Mouse (Mus musculus) adrenal gland, adult 2 months (tissue): ENCODE measurements around the gene Heatr9. TPM values are rescaled to one million over a fixed set of nuclear protein-coding genes. Genes with fewer than 3 reads are reported as not detected.
A peak's percentile ranks its signal among the peaks of the same experiment; 100 is the strongest.

ENCODE experiments used
- DNase-seq: peaks from one replicate; pipeline ENCODE4 v3.0.0; 2021
- polyA plus RNA-seq: library from polyadenylated mRNA; depleted of rRNA; stranded (reverse); fragments of >200 nt; gene quantifications from 2 replicates; pipeline ENCODE4 v1.2.3, GENCODE M21; 2012; rRNA removed
- total RNA-seq, 2 experiments: library from RNA; stranded (reverse); gene quantifications; 2 replicates each; pipeline ENCODE4 v1.2.3; 2021

Gene Heatr9
- total and polyA plus RNA-seq, 3 experiments = not detected

DNA sequence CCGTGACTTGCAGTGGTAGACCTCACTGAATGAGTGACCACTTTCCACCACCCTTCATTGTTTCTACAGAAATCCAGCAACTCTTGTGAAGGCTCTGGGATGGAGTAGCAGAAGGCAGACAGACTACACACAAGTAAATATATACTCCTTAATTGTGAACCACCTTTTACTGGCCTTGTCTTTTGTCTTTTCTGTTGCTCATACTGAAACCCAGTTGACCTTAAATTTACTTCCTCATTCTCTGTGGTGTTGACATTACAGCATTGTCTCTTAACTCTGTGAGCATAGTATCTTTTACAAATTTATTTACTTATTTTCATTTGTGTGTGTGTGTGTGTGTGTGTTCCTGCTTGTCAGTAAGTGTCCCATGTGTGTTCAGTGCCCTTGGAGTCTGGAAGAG, 11.2 kb upstream of the Heatr9 start:
- no peak for DNase-seq

DNA sequence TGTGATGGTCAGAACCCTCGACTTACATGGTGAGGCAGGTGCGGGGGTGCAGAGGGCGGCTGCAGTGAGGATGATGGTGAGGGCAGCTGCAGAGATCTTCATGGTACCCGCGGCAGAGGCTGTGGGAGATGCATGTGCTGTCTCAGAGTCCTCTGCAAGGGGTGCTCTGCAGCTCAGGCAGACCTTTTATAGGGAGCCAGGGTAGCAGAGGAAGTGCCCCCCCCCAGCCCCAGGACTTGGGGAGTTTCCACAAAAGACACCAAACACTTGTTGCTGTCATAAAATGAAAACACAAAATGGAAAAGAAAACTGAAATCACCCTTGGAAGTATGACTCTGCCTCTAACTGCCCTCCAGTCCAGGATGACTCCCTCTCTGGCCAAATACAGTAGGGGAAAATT, 8.4 kb upstream of the Heatr9 start, which contains the start of gene Ccl5:
Gene Ccl5 (minus strand): TSS at position 159 of the 400 bp plus-strand sequence.
- DNase-seq = no peak

DNA sequence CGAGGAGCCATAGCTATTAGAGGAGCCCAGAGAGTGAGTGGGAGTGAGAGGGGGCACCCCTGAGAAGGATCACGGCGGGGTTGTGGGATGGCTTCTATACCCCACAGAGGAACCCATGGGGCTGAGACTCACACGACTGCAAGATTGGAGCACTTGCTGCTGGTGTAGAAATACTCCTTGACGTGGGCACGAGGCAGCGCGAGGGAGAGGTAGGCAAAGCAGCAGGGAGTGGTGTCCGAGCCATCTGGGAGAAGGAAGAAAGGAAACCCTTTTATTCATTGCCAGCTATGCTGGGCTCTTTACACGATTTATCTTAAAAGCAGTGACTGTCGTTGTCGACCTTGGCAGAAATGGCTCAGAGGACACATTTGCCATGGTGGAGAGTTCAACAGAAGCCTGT, 7.0 kb upstream of the Heatr9 start:
- DNase-seq = peak; percentile 40

DNA sequence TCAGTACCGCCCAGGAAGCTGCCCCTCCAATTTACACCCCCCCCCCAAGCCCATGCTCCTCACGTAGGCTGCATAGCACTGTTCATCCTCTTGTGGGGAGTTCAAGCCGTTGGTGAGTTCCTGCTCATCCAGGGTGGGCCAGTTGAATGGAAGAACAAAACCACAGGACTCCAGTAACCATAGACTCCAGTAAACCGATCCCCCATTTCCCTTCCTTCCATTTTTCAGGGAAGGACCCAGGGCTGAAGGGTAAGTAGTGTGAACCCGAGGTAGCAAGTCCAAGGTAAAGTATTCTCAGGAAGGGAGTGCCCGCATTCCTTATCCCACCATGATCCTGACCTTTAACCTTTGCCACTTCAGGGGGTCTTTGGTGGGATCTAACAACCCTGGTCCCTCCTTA, 3.6 kb downstream of the Heatr9 start:
- no peak for DNase-seq

DNA sequence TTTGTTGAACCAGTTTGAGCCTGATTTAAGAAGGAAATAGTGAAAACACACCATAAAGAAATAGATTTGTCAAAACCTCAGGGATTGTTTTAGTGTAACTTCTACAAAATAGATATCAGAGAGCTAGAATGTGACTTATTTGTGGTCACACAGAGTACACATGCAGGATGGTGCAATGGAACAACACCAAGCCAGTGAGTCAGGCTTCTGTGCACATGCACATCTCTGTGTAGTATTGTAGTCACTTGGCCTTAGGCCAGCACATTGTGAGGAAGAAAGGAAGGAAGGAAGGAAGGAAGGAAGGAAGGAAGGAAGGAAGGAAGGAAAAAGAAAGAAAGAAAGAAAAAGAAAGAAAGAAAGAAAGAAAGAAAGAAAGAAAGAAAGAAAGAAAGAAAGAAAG, 4.8 kb downstream of the Heatr9 start:
- DNase-seq = no peak

DNA sequence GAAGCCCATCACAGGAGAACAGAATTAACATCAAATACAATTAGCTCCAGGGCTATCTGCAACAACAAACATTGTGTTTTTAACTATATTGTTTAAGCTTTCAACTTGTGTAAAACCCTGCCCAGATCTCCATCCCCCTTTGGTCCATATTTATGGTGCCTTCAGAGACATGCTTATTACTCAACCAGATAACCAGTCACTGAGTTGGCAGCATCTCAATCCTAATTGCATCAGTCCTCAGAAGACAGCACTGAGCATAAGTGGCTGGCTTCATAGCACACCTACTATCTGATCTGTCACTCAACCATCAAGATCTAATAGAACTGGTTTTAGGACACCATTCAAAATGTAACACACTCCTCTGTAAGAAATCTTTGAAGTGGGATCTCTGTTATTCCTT, 12.5 kb downstream of the Heatr9 start:
- peak; percentile 15 for DNase-seq

DNA sequence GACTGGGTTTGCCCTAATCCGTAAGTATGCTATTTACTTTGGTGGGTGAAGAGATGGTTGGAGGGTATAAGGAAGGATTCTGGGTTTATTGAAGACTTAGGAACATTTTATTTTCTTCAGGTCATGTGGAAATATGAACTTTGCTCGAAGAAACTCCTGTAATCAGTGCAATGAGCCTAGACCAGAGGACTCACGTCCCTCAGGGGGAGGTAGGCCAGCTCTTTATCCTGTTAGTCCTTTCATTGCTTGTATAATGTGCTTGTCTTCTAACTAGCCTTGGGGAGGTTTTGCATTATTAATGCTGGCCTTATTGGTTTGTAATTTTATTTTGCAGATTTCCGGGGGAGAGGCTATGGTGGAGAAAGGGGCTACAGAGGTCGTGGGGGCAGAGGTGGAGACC, 17.7 kb downstream of the Heatr9 start:
- DNase-seq = no peak

DNA sequence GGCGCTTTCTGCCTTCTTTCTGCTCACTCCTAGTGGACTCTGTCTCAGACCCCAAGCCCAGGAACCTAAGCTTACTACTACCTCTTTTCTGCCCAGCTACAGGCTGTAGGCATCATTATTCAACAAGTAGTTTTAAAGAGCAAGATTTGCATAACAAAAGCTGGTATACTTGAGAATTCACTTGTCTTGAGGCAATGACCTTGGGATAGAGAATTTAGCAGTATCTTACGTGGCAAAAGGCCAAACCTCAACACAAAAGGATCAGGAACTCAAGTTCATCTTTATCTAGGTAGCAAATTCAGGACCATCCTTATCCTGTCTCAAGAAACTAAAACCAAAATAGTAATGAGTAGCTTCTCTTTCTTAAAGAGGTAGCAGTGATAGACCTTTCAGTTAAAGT, 26.4 kb downstream of the Heatr9 start:
- no peak for DNase-seq

DNA sequence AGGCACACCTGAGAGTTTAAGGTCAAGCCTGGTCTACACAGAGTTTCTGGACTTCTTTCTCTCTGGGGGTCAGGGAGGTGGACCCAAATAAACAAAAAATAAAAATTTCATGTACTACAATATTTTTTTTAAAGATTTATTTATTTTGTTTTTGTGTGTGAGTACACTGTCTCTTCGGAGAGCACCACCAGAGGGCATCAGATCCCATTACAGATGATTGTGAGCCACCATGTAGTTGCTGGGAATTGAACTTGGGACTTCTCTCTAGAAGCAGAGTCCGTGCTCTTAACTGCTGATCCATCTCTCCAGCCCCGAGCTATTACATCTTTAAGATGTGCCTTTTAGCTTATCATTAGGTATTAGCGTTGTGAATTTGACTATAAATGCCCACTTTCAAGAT, 30.5 kb downstream of the Heatr9 start:
- no peak for DNase-seq

DNA sequence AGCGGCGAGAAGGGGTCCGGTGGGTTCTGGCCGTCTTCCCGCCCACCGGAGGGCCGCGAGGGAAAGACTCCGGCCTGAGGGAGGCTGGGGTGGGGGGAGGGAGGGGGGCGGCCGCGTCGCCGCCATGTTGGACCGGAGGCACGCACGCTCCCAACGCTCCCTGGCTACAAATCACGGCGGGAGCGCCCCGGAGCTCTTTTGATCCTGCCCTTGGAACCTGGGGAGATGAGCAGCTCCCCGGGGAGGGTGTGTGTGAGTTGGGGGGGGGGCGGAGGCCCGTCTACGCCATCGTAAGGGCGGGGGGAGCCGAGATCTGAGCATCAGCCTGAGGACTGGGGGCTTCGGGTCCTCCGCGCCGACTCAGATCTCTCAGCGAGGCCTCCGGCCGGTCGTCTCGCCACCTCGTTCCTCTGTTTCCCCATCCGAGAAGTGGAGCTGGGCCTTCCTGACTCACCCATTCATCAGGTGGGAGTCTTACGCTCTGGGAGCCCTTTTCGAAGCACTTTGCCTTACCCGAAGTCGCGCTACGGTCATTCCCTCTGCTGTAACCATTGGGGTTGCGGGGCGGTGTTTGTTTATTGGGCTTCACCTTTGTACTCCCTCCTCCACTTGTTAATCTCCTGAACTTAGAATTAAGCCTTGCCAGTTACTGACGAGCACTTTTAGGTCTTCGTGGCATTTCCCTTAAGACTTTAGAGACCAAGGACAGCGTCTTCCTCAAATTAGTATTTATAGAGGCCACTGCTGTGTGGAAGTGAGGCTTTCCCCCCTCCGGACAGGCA, 48.5 kb downstream of the Heatr9 start:
- no peak for DNase-seq

DNA sequence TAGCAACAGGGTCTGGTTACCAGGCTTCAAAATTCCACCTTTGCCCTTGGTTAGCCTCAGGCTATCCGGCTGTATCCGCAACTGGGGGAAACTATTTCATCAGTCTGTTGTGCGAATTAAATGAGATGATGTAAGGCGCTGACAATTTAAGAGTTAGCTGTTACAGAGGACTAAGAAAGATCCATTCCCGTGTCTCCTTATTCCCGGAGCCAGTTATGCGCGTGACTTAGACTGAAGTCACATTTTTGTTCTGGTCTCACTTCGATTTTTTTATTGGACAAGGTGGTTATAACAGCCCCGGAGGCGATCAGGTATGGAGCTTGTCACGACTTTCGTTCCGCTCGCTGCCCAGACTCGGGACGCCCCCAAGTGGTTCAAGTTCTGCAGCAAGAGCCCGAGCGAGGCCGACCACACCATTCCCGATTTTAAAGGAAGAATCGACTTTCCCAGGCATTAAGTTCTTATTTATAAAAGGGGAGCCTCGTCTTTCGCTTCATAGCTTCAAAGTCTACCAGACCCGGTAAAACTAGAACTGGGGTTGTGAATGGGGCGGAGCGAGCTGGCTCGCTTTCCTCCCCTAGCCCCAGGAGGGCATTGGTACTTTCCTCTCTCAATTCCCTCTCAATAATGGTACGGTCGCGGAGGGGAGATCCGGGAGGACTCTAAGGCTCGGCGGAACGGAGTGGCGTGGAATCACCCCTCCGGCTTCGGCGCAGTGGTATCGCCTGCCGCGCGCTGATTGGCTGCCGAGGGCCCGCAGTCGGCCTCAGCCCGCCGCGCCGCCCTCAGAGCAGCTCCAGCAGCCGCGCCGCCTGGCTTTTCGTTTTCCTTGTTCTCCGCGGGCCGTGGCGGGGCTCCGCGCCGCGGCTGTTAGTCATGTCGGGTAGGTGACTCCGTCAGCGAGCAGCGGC, 49.4 kb downstream of the Heatr9 start, which contains the start of gene Taf15:
Gene Taf15 (plus strand): TSS at position 763 of the 911 bp plus-strand sequence.
- DNase-seq = peak; percentile 100

DNA sequence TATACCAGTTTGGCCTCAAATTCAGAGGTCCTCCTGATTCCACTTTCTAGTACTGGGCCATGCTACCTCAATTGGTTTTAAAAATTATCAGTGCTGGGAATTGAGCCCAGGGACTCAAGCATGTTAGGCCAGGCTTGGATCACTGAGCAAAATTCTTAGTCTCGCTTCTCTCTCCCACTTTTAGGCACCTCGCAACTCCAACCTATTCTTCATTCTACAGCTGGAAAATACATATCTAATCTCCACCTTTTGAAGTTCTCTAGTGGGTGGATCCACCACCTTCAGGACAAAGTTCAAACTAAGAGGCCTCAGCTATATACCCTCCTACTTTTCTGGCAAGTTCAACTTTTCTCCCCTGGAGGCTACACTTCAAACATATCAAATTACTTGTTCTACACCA, 50.2 kb downstream of the Heatr9 start:
- no peak for DNase-seq

DNA sequence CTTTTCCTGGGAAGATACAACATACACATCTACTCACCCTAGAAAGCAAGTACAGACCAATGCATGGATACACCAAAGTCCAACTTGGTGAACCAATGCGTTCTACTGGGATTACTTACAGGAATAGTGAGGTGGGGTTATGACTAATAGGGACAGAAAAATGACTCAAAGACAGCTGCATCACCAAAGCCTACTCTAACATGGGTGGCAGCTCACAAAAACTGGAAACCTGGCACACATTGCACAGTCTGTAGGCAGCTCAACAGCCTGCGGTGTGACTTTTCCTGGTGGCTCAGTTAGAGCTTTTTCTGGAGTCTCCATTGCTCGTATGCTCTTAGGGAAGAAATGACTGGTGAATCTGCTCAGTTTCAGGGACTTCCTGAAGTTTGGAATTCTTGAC, 53.2 kb downstream of the Heatr9 start:
- DNase-seq = no peak

DNA sequence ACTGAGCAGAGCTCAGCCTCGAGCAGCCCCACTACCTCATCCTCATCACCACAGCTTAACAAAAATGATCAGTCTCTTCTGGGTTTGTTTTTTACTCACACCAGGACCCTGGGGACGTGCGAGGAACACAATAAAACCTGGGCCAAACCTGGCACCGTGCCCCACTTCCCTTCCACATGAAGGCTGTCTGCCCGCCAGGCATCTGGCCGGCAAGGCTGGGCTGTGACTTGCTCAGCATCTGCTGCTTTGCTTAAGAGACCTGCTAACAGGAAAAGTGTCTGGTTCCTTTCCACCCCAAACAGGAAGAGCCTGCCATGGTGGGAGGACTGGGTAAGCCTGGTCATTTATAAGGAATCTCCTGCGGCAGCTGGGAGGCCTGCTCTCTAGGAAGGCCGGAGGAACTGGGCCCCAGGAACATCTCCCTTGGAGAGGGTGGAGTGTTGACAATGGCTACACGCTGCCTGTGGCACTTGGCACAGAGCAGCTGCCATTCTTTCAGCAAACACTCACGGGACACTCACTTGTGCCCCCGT, 54.8 kb downstream of the Heatr9 start:
- DNase-seq = peak; percentile 70

DNA sequence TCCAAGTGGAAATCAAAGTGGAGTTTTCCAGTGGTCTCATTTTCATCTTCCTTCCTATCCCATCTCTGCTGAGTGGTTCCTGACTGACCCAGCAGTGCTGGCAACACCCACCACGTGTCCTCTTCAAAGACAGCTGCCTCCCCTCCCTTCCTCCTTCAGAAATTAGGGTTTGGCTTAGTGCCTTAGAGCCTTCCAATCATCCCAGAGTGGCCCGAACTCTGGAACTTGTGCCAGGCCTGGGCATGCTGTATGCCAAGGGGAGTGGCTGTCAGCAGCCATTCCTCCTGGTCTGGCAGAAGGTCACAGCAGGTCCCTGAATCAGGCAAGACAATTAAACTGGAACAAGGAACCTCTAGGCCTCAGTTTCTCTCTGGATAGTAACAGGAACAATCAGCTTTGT, 56.0 kb downstream of the Heatr9 start:
- DNase-seq = peak; percentile 84

DNA sequence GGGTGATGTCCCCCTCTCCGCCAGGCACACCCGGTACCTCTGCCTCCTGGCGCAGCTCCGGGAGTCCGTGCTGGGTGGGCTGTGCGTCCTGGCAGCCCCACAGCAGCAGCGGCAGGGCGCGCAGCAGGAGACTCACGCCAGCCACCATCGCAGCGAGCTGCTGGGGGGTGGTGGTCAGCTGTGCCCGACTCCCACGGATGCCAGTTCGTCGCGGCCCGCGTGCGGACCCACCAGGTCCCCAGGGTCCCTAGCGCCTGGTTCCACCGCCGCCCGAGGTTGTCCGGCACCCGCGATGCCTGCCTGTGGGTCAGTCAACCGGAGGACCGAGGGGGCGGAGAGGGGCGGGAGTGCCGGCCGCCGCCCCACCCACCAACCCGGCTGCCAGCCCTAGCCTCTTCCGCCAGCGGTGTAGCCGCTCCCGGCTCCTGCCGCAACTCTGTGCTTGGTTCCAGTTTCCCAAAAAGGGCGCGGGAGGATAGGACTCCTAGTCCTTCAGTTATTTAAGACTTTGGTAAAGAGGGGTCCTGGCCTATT, 59.2 kb downstream of the Heatr9 start, which contains the start of gene Mmp28:
Gene Mmp28 (minus strand): TSS at position 361 of the 534 bp plus-strand sequence.
- DNase-seq = peak; percentile 89

Other genes with a start within 250 kb of the Heatr9 start
- not detected for gene Slfn14, start 235.4 kb downstream of the Heatr9 start, total RNA-seq
- gene Slfn14, start 235.4 kb downstream of the Heatr9 start, polyA plus RNA-seq = not detected in 2 replicates
- 100 to 1,000 TPM; 101 to 104 TPM for gene Ap2b1, start 223.2 kb downstream of the Heatr9 start, total RNA-seq
- 17.7 and 24.0 TPM in 2 replicates for gene Ap2b1, start 223.2 kb downstream of the Heatr9 start, polyA plus RNA-seq
- gene Pex12, start 219.6 kb downstream of the Heatr9 start, total RNA-seq = 10 to 100 TPM; 18.4 to 21.4 TPM
- gene Pex12, start 219.6 kb downstream of the Heatr9 start, polyA plus RNA-seq = 12.3 and 12.5 TPM in 2 replicates
- 10 to 100 TPM in 1 of 2 experiments, 1 to 10 TPM in 1; 8.6 to 14.3 TPM for gene Rasl10b, start 113.0 kb downstream of the Heatr9 start, total RNA-seq
- gene Rasl10b, start 113.0 kb downstream of the Heatr9 start, polyA plus RNA-seq = 20.1 and 25.5 TPM in 2 replicates
- not detected for gene Gas2l2, start 92.7 kb downstream of the Heatr9 start, total RNA-seq
- not detected in 2 replicates for gene Gas2l2, start 92.7 kb downstream of the Heatr9 start, polyA plus RNA-seq
- gene 1700020L24Rik, start 84.5 kb downstream of the Heatr9 start, total RNA-seq = under 1 TPM in 1 of 2 experiments, not detected in 1; 0.61 TPM
- 0.79 and 1.3 TPM in 2 replicates for gene 1700020L24Rik, start 84.5 kb downstream of the Heatr9 start, polyA plus RNA-seq
- 10 to 100 TPM in 1 of 2 experiments, 1 to 10 TPM in 1; 8.7 to 22.6 TPM for gene Mmp28, start 59.1 kb downstream of the Heatr9 start, total RNA-seq
- gene Mmp28, start 59.1 kb downstream of the Heatr9 start, polyA plus RNA-seq = 24.2 and 27.2 TPM in 2 replicates
- gene Taf15, start 49.1 kb downstream of the Heatr9 start, total RNA-seq = 10 to 100 TPM; 56.8 to 77.7 TPM
- gene Taf15, start 49.1 kb downstream of the Heatr9 start, polyA plus RNA-seq = 2.5 and 3.4 TPM in 2 replicates
- gene Ccl5, start 8.3 kb upstream of the Heatr9 start, total RNA-seq = 1 to 10 TPM; 1.8 to 2.0 TPM
- gene Ccl5, start 8.3 kb upstream of the Heatr9 start, polyA plus RNA-seq = 20.3 and 21.6 TPM in 2 replicates
- gene Ccl9, start 56.5 kb upstream of the Heatr9 start, total RNA-seq = 10 to 100 TPM in 1 of 2 experiments, 1 to 10 TPM in 1; 5.2 to 12.1 TPM
- gene Ccl9, start 56.5 kb upstream of the Heatr9 start, polyA plus RNA-seq = 0.42 and 0.53 TPM in 2 replicates
- 10 to 100 TPM; 13.1 to 33.7 TPM for gene Ccl6, start 70.9 kb upstream of the Heatr9 start, total RNA-seq
- 3.4 and 3.7 TPM in 2 replicates for gene Ccl6, start 70.9 kb upstream of the Heatr9 start, polyA plus RNA-seq
- gene Rpl9-ps1, start 123.4 kb upstream of the Heatr9 start, total RNA-seq = not detected
- not detected in 2 replicates for gene Rpl9-ps1, start 123.4 kb upstream of the Heatr9 start, polyA plus RNA-seq
- under 1 TPM in 1 of 2 experiments, not detected in 1; 0.66 TPM for gene Ccl3, start 127.2 kb upstream of the Heatr9 start, total RNA-seq
- 2.3 TPM in 2 replicates for gene Ccl3, start 127.2 kb upstream of the Heatr9 start, polyA plus RNA-seq
- under 1 TPM in 1 of 2 experiments, not detected in 1; 0.97 TPM for gene Ccl4, start 140.4 kb upstream of the Heatr9 start, total RNA-seq
- 2.0 and 3.0 TPM in 2 replicates for gene Ccl4, start 140.4 kb upstream of the Heatr9 start, polyA plus RNA-seq
- 1 to 10 TPM; 2.6 to 4.7 TPM for gene Wfdc17, start 181.8 kb upstream of the Heatr9 start, total RNA-seq
- gene Wfdc17, start 181.8 kb upstream of the Heatr9 start, polyA plus RNA-seq = 0.51 and 0.71 TPM in 2 replicates
- gene Wfdc18, start 186.8 kb upstream of the Heatr9 start, total RNA-seq = not detected
- not detected in 2 replicates for gene Wfdc18, start 186.8 kb upstream of the Heatr9 start, polyA plus RNA-seq
- gene Wfdc21, start 224.8 kb upstream of the Heatr9 start, total RNA-seq = 1 to 10 TPM in 1 of 2 experiments, not detected in 1; 1.0 TPM
- 5.2 and 5.8 TPM in 2 replicates for gene Wfdc21, start 224.8 kb upstream of the Heatr9 start, polyA plus RNA-seq
- gene Heatr6, start 231.5 kb upstream of the Heatr9 start, total RNA-seq = 10 to 100 TPM; 11.8 to 12.6 TPM
- gene Heatr6, start 231.5 kb upstream of the Heatr9 start, polyA plus RNA-seq = 21.3 and 22.7 TPM in 2 replicates